Mouse (Mus musculus): ENCODE data around the gene Olfr1380. TPM values are rescaled to one million over a fixed set of nuclear protein-coding genes. Genes with fewer than 3 reads are reported as not detected.

Gene Olfr1380
- not detected for polyA plus RNA-seq (2017; shearing (Covaris generic))

GRCm38 (mm10) chr11:49556578-49556977 is at the start of gene Olfr1380:
TSS of gene Olfr1380 (plus strand) at chr11:49556878.

DNA sequence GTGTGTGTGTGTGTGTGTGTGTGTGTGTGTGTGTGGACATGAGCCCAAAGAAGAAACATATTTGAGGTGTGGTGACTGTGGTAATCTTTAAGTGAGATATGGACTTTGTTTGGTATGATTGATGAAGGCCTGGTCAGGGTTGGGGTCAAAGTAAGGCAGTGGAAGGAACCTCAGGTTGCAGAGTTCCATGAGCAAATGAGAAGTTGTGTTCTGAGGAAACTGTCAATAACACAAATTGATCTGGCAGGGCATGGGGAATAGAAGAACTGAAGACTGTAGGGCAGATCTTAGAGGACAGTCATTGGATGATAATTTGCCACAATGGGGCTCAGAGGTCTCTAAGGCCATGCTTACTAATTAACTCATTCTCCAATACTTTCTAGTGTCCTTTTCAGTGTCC is 37.3 kb upstream of the Olfr1380 start, which contains the start of gene Olfr1383:
TSS of gene Olfr1383 (plus strand) at position 301 of the 400 bp plus-strand sequence.

GRCm38 (mm10) chr11:49527947-49528346 is 28.7 kb upstream of the Olfr1380 start, which contains the start of gene Olfr1382:
TSS of gene Olfr1382 (plus strand) at chr11:49528247.

GRCm38 (mm10) chr11:49543149-49543548 is 13.5 kb upstream of the Olfr1380 start, which contains the start of gene Olfr1381:
TSS of gene Olfr1381 (plus strand) at chr11:49543449.

GRCm38 (mm10) chr11:49608938-49609867 is 52.5 kb downstream of the Olfr1380 start, which contains the start of gene Flt4:
TSS of gene Flt4 (plus strand) at chr11:49609263.

Other genes starting within 250 kb of the Olfr1380 start
- gene Olfr1391, start 234.1 kb upstream of the Olfr1380 start, polyA plus RNA-seq (2017; shearing (Covaris generic)): not detected
- gene Olfr1390, start 221.7 kb upstream of the Olfr1380 start, polyA plus RNA-seq (2017; shearing (Covaris generic)): not detected
- not detected for gene Olfr1389, start 133.8 kb upstream of the Olfr1380 start, polyA plus RNA-seq (2017; shearing (Covaris generic))
- gene Olfr1388, start 120.3 kb upstream of the Olfr1380 start, polyA plus RNA-seq (2017; shearing (Covaris generic)): under 1 TPM in 1 of 2 experiments, not detected in 1; 0.06 TPM
- gene Olfr1387, start 101.5 kb upstream of the Olfr1380 start, polyA plus RNA-seq (2017; shearing (Covaris generic)): not detected
- gene Olfr1386, start 91.8 kb upstream of the Olfr1380 start, polyA plus RNA-seq (2017; shearing (Covaris generic)): not detected
- under 1 TPM; 0.04 to 0.22 TPM for gene Olfr1385, start 67.8 kb upstream of the Olfr1380 start, polyA plus RNA-seq (2017; shearing (Covaris generic))
- not detected for gene Olfr1384, start 50.2 kb upstream of the Olfr1380 start, polyA plus RNA-seq (2017; shearing (Covaris generic))
- gene Olfr1383, start 37.2 kb upstream of the Olfr1380 start, polyA plus RNA-seq (2017; shearing (Covaris generic)): not detected
- under 1 TPM in 1 of 2 experiments, not detected in 1; 0.07 TPM for gene Olfr1382, start 28.6 kb upstream of the Olfr1380 start, polyA plus RNA-seq (2017; shearing (Covaris generic))
- not detected for gene Olfr1381, start 13.4 kb upstream of the Olfr1380 start, polyA plus RNA-seq (2017; shearing (Covaris generic))
- not detected for gene Flt4, start 52.4 kb downstream of the Olfr1380 start, polyA plus RNA-seq (2017; shearing (Covaris generic))
- under 1 TPM in 1 of 2 experiments, not detected in 1; 0.37 TPM for gene Scgb3a1, start 106.7 kb downstream of the Olfr1380 start, polyA plus RNA-seq (2017; shearing (Covaris generic))
- gene Cnot6, start 155.8 kb downstream of the Olfr1380 start, polyA plus RNA-seq (2017; shearing (Covaris generic)): 10 to 100 TPM; 80.1 to 90.6 TPM
- 1 to 10 TPM in 1 of 2 experiments, under 1 TPM in 1; 0.15 to 1.4 TPM for gene Gfpt2, start 237.3 kb downstream of the Olfr1380 start, polyA plus RNA-seq (2017; shearing (Covaris generic))